Mouse (Mus musculus) left cerebral cortex, adult 8-10 months (tissue): ENCODE measurements around the gene Slco4a1. TPM values are rescaled to one million over a fixed set of nuclear protein-coding genes. Genes with fewer than 3 reads are reported as not detected.

ENCODE experiments used
- DNase-seq, 2 experiments: peaks; one replicate each; pipeline ENCODE4 v3.0.0; 2022; ENCODE audit warnings: low spot score in 2 of 2
- total RNA-seq, 4 experiments: library from RNA; stranded (reverse); gene quantifications; 2 replicates each; pipeline ENCODE4 v1.2.4; 2022

Slco4a1 gene
- total RNA-seq, 4 experiments from 2014 or later, result 1.8 to 3.6 (median 2.9) TPM

DNA sequence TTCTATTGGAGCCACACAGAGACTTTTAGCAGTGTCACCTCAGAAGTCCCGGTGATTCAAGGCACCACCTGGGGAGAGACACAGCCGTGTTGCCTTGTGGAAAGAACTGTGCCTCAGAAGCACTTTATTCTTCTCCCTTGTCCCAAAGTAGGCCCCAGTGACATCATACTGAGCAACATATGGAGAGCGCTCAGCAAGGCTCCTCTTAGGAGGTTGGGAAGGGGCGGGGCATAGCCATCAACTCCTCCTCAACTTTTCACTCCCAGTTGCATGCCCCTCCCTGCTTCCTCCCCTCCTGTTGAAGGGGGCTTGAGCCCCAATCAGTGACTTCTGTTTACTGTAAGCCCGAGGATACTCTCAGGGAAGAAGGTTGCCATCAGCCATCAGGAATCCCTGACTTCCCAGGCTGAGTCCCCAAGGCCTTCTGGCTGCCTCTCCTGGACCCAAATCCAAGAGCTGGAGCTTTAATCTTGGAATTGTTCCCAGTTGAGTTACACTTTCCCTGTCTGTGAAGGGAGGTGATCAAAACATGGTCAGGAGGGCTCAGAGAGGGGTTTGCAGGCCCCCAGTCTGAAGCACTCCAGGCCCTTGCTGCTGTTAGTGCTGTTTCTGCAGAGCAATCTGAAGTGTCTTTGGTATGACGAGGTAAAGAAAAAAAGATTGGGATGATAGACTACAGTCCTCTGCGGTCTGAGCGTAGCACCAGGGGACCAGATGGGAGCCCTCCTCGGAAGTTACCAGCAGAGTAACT, 45.3 kb downstream of the Slco4a1 start:
- DNase-seq, result peak in 1 of 2 experiments; percentile 43

DNA sequence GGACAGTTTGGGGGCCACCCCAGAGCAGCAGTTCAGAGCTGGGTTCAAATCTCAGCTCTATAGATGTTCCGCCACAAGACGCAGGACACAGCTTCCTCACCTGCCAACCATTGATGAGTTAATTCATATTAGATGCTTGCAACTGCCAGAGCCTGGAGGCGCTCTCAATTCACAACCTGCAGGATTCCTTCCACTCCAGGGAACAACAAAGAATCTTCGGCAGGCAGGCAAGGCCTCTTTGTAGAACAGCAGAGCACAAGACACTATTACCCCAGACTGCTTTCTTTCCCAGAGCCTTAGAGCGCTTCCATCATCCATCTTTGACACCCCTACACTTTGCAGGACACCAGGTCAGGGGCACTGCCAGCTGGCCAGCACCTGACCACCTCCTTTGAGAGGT, 50.2 kb downstream of the Slco4a1 start:
- DNase-seq, result no peak

DNA sequence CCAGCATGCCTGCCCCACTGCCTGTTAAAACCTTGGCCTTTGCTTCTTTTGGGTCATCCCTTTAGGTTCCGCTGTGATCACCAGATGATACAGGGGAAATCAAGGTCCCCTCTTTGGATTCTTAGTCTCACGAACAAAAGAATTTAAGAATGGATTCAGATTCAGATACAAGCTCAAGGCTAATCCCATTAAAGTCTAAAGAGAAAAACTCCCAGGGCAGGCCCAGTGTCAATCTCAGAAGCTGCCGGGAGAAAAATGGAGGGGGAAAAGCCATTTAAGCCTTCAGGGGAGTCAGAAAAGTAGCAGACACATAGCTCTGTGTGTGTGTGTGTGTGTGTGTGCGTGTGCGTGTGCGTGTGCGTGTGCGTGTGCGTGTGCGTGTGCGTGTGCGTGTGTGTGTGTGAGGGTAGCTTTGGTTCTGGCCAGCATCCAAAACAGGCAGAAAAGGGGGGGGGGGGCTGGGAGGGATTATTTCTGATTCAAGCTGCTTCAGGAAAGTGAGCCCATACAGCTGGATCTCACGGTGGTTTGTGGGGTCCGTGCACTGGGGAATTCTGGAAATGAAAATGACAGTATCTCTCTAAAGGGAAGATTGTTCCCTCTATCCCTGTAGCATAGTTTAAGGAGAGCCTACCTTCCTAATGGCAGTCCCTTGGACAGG, 52.5 kb downstream of the Slco4a1 start:
- no peak for DNase-seq

DNA sequence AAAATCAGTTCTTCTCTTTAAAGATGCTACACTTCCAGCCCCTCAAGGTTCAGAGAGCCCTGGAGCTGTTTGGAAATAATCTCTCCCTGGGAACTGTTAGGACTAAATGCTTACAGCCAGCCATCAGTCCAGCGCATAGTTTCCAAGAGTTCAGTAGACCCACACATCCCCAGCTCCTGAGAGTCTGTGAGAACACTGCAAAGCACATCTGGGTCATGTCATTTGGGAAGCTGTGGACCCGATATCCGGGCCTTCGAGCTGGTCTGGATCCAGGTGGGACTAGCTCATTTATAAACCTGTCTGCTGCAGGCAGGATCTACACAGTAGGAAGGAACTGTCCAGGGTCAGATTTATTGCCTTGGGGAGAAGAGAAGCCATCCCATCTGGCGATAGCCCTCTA, 54.8 kb downstream of the Slco4a1 start:
- DNase-seq, result no peak

DNA sequence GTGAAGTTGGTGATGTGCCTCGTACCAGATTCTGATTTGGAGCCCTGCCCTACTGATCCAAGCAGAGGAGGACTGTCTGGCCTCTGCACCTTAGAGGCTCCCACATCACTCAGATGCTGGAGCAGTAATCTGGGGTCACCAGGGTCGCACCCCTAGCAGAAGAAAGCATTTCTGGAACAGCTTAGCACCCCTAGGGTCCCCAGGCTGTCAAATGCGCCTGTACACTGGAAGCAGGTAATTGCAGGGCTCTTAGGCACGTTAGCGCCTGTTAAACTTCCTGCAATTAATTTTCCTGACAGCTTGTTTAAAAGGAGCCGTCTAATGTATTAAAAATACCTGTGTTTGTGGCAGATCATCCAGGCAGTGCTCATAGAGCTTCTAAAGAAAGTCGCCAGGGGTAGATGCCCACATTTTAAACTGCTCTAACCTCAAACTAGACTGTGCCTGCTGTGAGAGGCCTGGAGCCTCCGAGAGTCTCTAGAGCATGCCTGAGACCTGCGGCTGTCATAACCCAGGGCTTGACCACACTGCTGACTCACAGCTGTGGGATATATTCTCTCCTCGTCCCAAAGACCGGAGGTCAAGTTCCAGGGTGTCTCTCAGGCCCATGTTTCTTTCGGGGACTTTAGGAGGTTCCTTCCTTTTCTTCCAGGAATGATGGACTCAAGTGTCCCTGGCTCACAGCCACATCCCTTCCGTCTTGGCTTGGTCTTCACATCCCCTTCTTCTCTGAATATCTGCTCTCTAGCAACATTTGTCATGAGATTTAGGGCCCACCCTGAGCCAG, 56.0 kb downstream of the Slco4a1 start:
- DNase-seq, result no peak

DNA sequence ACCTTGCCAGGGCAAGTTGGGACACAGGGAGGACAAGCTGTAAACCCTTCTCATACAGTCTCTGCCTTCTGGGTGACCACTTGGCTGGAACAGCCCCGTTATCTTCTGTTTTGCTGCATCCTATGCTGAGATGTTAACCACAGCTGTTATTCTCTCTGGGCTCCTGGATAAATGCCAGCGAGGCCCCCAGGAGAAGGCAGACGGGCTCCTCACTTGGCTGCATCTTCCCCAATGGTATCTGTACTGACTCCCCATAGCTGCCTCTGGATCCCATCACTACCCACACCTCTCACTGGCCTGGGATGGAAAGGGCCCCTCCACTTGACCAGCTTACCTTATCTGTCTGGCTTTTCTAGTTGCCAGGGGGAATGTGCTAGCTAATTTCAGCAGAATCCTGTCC, 57.0 kb downstream of the Slco4a1 start:
- no peak for DNase-seq

DNA sequence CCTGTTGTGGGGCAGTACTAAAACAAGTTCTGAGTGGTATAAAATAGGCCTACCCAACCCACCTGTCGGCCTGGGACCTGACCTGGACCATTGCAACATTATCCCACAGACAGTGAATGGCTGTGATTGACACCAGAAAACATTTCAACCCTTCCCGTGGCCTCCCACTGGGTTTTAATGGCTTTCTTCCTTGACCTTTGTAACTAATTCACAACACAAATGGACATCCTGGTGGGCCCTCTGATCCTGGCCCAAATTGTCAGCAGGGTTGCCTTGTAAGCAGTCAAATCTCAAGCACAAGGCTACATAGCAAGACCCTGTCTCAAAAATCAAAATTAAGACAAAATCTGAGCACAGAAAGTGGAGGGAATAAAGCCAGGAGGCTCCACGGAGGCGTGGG, 57.8 kb downstream of the Slco4a1 start:
- DNase-seq, result no peak

DNA sequence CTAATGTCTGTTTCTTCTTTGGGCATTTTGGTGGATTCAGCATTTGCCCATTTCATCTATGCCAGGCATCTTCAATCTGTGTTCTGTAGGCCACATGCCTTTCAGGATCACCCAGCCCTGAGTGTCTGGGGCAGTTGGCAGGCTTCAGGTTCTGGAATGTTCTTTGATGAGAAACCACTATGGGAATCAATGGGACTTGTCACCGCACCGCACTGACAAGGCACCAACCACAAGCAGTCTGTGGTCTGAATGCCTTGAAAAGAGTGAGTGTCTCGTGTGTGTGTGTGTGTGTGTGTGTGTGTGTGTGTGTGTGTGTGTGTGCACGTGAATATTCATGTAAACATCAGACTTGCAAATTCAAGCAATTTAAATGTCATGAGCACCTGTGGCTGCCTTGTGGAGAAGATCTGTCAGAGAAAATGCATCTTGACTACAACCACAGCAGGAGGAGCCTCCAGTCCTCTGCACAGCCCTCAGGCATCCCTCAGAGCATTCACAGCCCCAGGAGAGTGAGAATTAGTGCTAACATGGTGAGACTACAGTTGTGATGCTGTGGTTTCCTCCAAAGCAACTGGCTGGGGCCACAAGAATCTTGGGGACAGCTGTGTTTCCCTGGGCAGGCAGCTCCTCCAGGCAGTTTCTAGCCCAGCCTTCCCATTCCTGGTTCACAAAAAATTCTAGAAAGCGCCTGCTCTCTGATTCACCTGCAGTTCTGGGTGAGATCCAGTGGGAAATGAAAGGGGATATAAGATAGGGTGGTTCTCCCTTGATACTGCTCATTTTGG, 65.6 kb downstream of the Slco4a1 start:
- DNase-seq, result no peak

DNA sequence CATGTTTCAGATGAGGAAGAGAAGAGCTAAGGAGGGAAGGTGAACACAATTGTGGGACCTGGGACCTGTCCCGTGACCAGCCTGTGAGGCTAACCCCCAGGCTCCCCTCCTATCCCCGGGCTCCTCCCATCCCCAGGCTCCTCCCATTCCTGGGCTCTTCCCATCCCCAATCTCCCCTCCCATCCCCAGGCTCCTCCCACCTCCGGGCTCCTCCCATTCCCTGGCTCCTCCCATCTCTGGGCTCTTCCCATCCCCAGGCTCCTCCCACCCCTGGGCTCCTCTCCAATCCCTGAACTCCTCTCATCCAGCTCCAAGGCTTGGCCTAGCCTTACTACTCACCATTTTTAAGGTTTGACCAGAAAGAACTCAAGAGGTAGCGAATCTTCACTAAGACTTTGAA, 66.8 kb downstream of the Slco4a1 start:
- no peak for DNase-seq

Other genes starting within 250 kb of the Slco4a1 start
- gene Lama5, start 230.4 kb upstream of the Slco4a1 start, total RNA-seq, result 10 to 100 TPM in 1 of 4 experiments, 1 to 10 TPM in 3; 5.9 to 11.1 (median 7.3) TPM
- 100 to 1,000 TPM; 616 to 845 (median 743) TPM for gene Rps21, start 198.9 kb upstream of the Slco4a1 start, total RNA-seq
- gene Cables2, start 182.7 kb upstream of the Slco4a1 start, total RNA-seq, result 10 to 100 TPM; 27.2 to 31.6 (median 27.7) TPM
- not detected for gene Rbbp8nl, start 166.4 kb upstream of the Slco4a1 start, total RNA-seq
- not detected for gene Gata5, start 121.5 kb upstream of the Slco4a1 start, total RNA-seq
- 1 to 10 TPM; 6.4 to 9.2 (median 7.2) TPM for gene Ntsr1, start 43.7 kb downstream of the Slco4a1 start, total RNA-seq
- gene Mrgbp, start 125.1 kb downstream of the Slco4a1 start, total RNA-seq, result 10 to 100 TPM; 16.6 to 20.5 (median 18.4) TPM
- gene Ogfr, start 133.0 kb downstream of the Slco4a1 start, total RNA-seq, result 10 to 100 TPM; 29.6 to 34.7 (median 31.8) TPM
- 10 to 100 TPM in 2 of 4 experiments, 1 to 10 TPM in 2; 6.0 to 13.1 (median 10.2) TPM for gene Col9a3, start 141.5 kb downstream of the Slco4a1 start, total RNA-seq
- gene Tcfl5, start 186.5 kb downstream of the Slco4a1 start, total RNA-seq, result under 1 TPM; 0.85 to 1.00 (median 0.98) TPM